9 mouse cellular contexts compared by ENCODE assay signal in genomic region chr7:72238575-72238974, GRCm38 (mm10).
DNase-seq lines count a peak whose midpoint lies in the region; ATAC-seq and TF ChIP-seq lines count a peak whose summit lies in the region.
"Had no signal": no experiment of that assay in that cellular context is flagged by ENCODE, and none has a peak within 500 bp of the region (broad histone marks: within the 10 kb centered on the region; RNA-seq: fewer than 3 reads in every experiment).

No protein-coding gene starts in this region.

- intact Hi-C loops in gastrocnemius, postnatal 14 days (cut with DNase I; ENCODE audit: low total_unique reads) = no loop called here

- peak; percentile 97 for TF ChIP-seq CTCF in kidney, postnatal 0 days (IDR thresholded peaks at IDR 0.05; ENCODE audit: low read depth)

- H3K9me3 ChIP-seq in kidney, postnatal 0 days (replicated peaks; ENCODE audit: low read length) = no peaks in the 10 kb centered on the region
- H3K9me3 ChIP-seq in liver, embryonic 11.5 days (ENCODE audit: control insufficient read depth, low read length) = no peaks in the 10 kb centered on the region
- H3K9me3 ChIP-seq in neural tube, embryonic 13.5 days = no peaks in the 10 kb centered on the region
- H3K9me3 ChIP-seq: embryonic facial prominence, embryonic 12.5 days had no signal

- no peak overlapping the region for H3K4me2 ChIP-seq in kidney, postnatal 0 days (ENCODE audit: low read length)
- H3K4me2 ChIP-seq in liver, embryonic 11.5 days = no peak overlapping the region
- H3K4me2 ChIP-seq in neural tube, embryonic 13.5 days = no peak overlapping the region
- H3K4me2 ChIP-seq: embryonic facial prominence, embryonic 12.5 days had no signal

- peak; percentile 68 for ATAC-seq in activated CD4-positive, CD25-positive, alpha-beta regulatory T cell, adult 4 months
- 0 out of 2 replicates have a peak, but pooled peaks have one; percentile 7 for ATAC-seq in kidney, postnatal 0 days (replicated peaks; ENCODE audit: low FRiP score, low read depth)
- no peak for ATAC-seq in liver, embryonic 11.5 days (replicated peaks; ENCODE audit: low FRiP score)
- peak; percentile 50; the same call in 1 of the 2 replicates for ATAC-seq in neural tube, embryonic 13.5 days (ENCODE audit: low read depth)

- H3K27me3 ChIP-seq in kidney, postnatal 0 days (ENCODE audit: insufficient read depth, low read length) = no peaks in the 10 kb centered on the region
- no peaks in the 10 kb centered on the region for H3K27me3 ChIP-seq in liver, embryonic 11.5 days (replicated peaks; ENCODE audit: control insufficient read depth, insufficient read depth, low read length)
- no peaks in the 10 kb centered on the region for H3K27me3 ChIP-seq in neural tube, embryonic 13.5 days
- H3K27me3 ChIP-seq: embryonic facial prominence, embryonic 12.5 days had no signal

- no peaks in the 10 kb centered on the region for H3K36me3 ChIP-seq in kidney, postnatal 0 days (ENCODE audit: insufficient read depth, low read length)
- no peaks in the 10 kb centered on the region for H3K36me3 ChIP-seq in liver, embryonic 11.5 days (ENCODE audit: control insufficient read depth, insufficient read depth, low read length)
- no peaks in the 10 kb centered on the region for H3K36me3 ChIP-seq in neural tube, embryonic 13.5 days
- H3K36me3 ChIP-seq: embryonic facial prominence, embryonic 12.5 days had no signal

- peak; percentile 73 for DNase-seq in A20 (ENCODE audit: low read depth, low spot score)
- DNase-seq in cerebellum, postnatal 4 days (ENCODE audit: low spot score in 2 of 2) = peak; percentile 48 to 77
- peak; percentile 32 for DNase-seq in gastrocnemius, postnatal 14 days
- DNase-seq in kidney, postnatal 0 days (ENCODE audit: low spot score) = peak; percentile 86
- DNase-seq in liver, embryonic 11.5 days (ENCODE audit: low spot score) = peak; percentile 35
- peak; percentile 9 to 11 for DNase-seq in thymus, adult 18-20 months

- no peaks in the 10 kb centered on the region for H3K4me1 ChIP-seq in kidney, postnatal 0 days (replicated peaks; ENCODE audit: insufficient read depth, low read length)
- no peaks in the 10 kb centered on the region for H3K4me1 ChIP-seq in liver, embryonic 11.5 days (replicated peaks; ENCODE audit: control insufficient read depth, insufficient read depth, low read length)
- H3K4me1 ChIP-seq in neural tube, embryonic 13.5 days (replicated peaks) = no peaks in the 10 kb centered on the region
- H3K4me1 ChIP-seq: embryonic facial prominence, embryonic 12.5 days had no signal

- H3K9ac ChIP-seq in kidney, postnatal 0 days (ENCODE audit: low read depth, low read length) = no peak overlapping the region
- H3K9ac ChIP-seq in liver, embryonic 11.5 days (ENCODE audit: low read depth, low read length) = no peak overlapping the region
- no peak overlapping the region for H3K9ac ChIP-seq in neural tube, embryonic 13.5 days
- H3K9ac ChIP-seq: embryonic facial prominence, embryonic 12.5 days had no signal

- no peak overlapping the region for H3K27ac ChIP-seq in kidney, postnatal 0 days
- no peak overlapping the region for H3K27ac ChIP-seq in liver, embryonic 11.5 days (ENCODE audit: low read depth, low read length)
- no peak overlapping the region for H3K27ac ChIP-seq in neural tube, embryonic 13.5 days (replicated peaks)
- H3K27ac ChIP-seq: embryonic facial prominence, embryonic 12.5 days had no signal

- 45% methylated on average over 4 of the region's 4 CpGs for WGBS in kidney, postnatal 0 days
- WGBS in liver, embryonic 11.5 days = 47% methylated on average over 4 of the region's 4 CpGs
- 44% methylated on average over 4 of the region's 4 CpGs for WGBS in neural tube, embryonic 13.5 days

- H3K4me3 ChIP-seq in kidney, postnatal 0 days (replicated peaks; ENCODE audit: low read depth, low read length) = no peak overlapping the region
- H3K4me3 ChIP-seq in liver, embryonic 11.5 days (ENCODE audit: low read depth, low read length) = no peak overlapping the region
- no peak overlapping the region for H3K4me3 ChIP-seq in neural tube, embryonic 13.5 days
- H3K4me3 ChIP-seq: embryonic facial prominence, embryonic 12.5 days had no signal

Comparison
In these comparisons a context has a peak if more than half of its experiments do, and no peak if none do; other contexts are left out.
1. DNase-seq: peak in every context shown above with its lines; median percentile 86 in kidney, postnatal 0 days; 73 in A20; 62 in cerebellum, postnatal 4 days; 35 in liver, embryonic 11.5 days; 32 in gastrocnemius, postnatal 14 days; 10 in thymus, adult 18-20 months.